Mouse (Mus musculus) lung, embryonic 14.5 days (tissue): ENCODE data around the gene Emc7. TPM values are rescaled to one million over a fixed set of nuclear protein-coding genes. Genes with fewer than 3 reads are reported as not detected.

ENCODE experiments used
- ATAC-seq: fragments of 200-750 bp; cut with Nextera tagmentation; 2 replicates; pipeline ENCODE4 v1.8.0; 2017; ENCODE audit warnings: mild to moderate bottlenecking, moderate TSS enrichment, moderate library complexity; ENCODE audit not compliant: insufficient read depth
- DNase-seq: peaks from one replicate; pipeline ENCODE4 v3.0.0-alpha.2; 2015
- H3K27ac ChIP-seq: fragments of 300-500 bp; sonication (generic); 2 replicates; pipeline ENCODE4 v1.5.1; 2014; ENCODE audit warnings: low read depth, mild to moderate bottlenecking, moderate library complexity
- H3K27me3 ChIP-seq: fragments of 300-500 bp; sonication (generic); 2 replicates; pipeline ENCODE4 v1.6.1; 2014; ENCODE audit warnings: low read length, control low read depth; ENCODE audit not compliant: insufficient read depth
- H3K36me3 ChIP-seq: fragments of 300-500 bp; sonication (generic); 2 replicates; pipeline ENCODE4 v1.6.1; 2014; ENCODE audit warnings: control low read depth; ENCODE audit not compliant: insufficient read depth
- H3K4me1 ChIP-seq: fragments of 300-500 bp; sonication (generic); 2 replicates; pipeline ENCODE4 v1.6.1; 2014; ENCODE audit warnings: antibody characterized with exemption, control low read depth; ENCODE audit not compliant: insufficient read depth
- H3K4me2 ChIP-seq: fragments of 300-500 bp; sonication (generic); 2 replicates; pipeline ENCODE4 v1.6.1; 2014; ENCODE audit warnings: mild to moderate bottlenecking
- H3K4me3 ChIP-seq: fragments of 300-500 bp; sonication (generic); 2 replicates; pipeline ENCODE4 v1.5.1; 2014; ENCODE audit warnings: low read depth, low read length
- H3K9ac ChIP-seq: fragments of 300-500 bp; sonication (generic); 2 replicates; pipeline ENCODE4 v1.6.1; 2014
- H3K9me3 ChIP-seq: fragments of 300-500 bp; sonication (generic); 2 replicates; pipeline ENCODE4 v1.6.1; 2016; ENCODE audit warnings: low read depth, low read length, control low read depth
- CTCF ChIP-seq: IDR thresholded peaks from 2 replicates; pipeline ENCODE4 v1.5.1; 2016; ENCODE audit warnings: antibody characterized with exemption, low read depth
- WGBS: fragments of 180-500 bp; shearing (Covaris S2); extraction: QIAGEN DNeasy Blood & Tissue Kit; methylation state at CpG from one replicate; pipeline ENCODE4 v1.1.7; 2014; 5-methylcytosine and 5-hydroxymethylcytosine counted together
- polyA plus RNA-seq: library from polyadenylated mRNA; unstranded; fragments of >200 nt; fragmentation: Nextera tagmentation; extraction: Ambion mirVana; gene quantifications from 2 replicates; pipeline ENCODE4 v1.2.1, GENCODE M21; 2014

The Emc7 gene
- polyA plus RNA-seq, 1 experiment from 2014 or later = 15.8 TPM

GRCm38 (mm10) chr2:112492431-112492855 is 37.6 kb downstream of the Emc7 start:
- no peaks in the 10 kb centered on the region for H3K9me3 ChIP-seq
- no peaks in the 10 kb centered on the region for H3K36me3 ChIP-seq
- peak overlapping the region; percentile 84 for H3K4me2 ChIP-seq
- H3K4me3 ChIP-seq = peak overlapping the region; percentile 71
- 8% methylated on average over 9 of the region's 9 CpGs for WGBS
- H3K27me3 ChIP-seq = no peaks in the 10 kb centered on the region
- DNase-seq (peak; percentile 62), ATAC-seq (peak; percentile 6)
- peak overlapping the region; percentile 99 for H3K27ac ChIP-seq
- H3K4me1 ChIP-seq = no peaks in the 10 kb centered on the region
- no peak for TF ChIP-seq CTCF
- H3K9ac ChIP-seq = peak overlapping the region; percentile 97

GRCm38 (mm10) chr2:112492856-112493538 is 38.2 kb downstream of the Emc7 start, which contains the start of gene Aven:
Gene Aven (plus strand): TSS chr2:112492964.
- no peaks in the 10 kb centered on the region for H3K36me3 ChIP-seq
- peak within 1 kb of the TSS; percentile 71 for H3K4me3 ChIP-seq
- peak within 1 kb of the TSS; percentile 84 for H3K4me2 ChIP-seq
- peak; percentile 89 for DNase-seq
- no peaks in the 10 kb centered on the region for H3K4me1 ChIP-seq
- no peaks in the 10 kb centered on the region for H3K27me3 ChIP-seq
- ATAC-seq = peak; percentile 96
- H3K9ac ChIP-seq = peak within 1 kb of the TSS; percentile 97
- no peak for TF ChIP-seq CTCF
- under 1% methylated on average over 72 of the region's 87 CpGs for WGBS
- H3K9me3 ChIP-seq = no peaks in the 10 kb centered on the region
- H3K27ac ChIP-seq = peak within 1 kb of the TSS; percentile 99

GRCm38 (mm10) chr2:112493539-112494260 is 38.9 kb downstream of the Emc7 start:
- 36% methylated on average over 11 of the region's 11 CpGs for WGBS
- DNase-seq (peak; percentile 56), ATAC-seq (peak; percentile 12; the same call in 1 of the 2 replicates)

GRCm38 (mm10) chr2:112497851-112498250 is 43.1 kb downstream of the Emc7 start:
- no peaks in the 10 kb centered on the region for H3K27me3 ChIP-seq
- no peaks in the 10 kb centered on the region for H3K9me3 ChIP-seq
- H3K4me3 ChIP-seq = no peak overlapping the region
- no peaks in the 10 kb centered on the region for H3K4me1 ChIP-seq
- no peak overlapping the region for H3K27ac ChIP-seq
- 64% methylated on average over 7 of the region's 7 CpGs for WGBS
- DNase-seq (no peak), ATAC-seq (no peak)
- no peak overlapping the region for H3K9ac ChIP-seq
- no peaks in the 10 kb centered on the region for H3K36me3 ChIP-seq
- H3K4me2 ChIP-seq = no peak overlapping the region
- no peak for TF ChIP-seq CTCF

More at GRCm38 (mm10) chr2:112493539-112494260, 38.9 kb downstream of the Emc7 start:
- H3K9me3 ChIP-seq = no peaks in the 10 kb centered on the region
- H3K36me3 ChIP-seq = no peaks in the 10 kb centered on the region
- H3K4me1 ChIP-seq = no peaks in the 10 kb centered on the region
- H3K27ac ChIP-seq = peak overlapping the region; percentile 99
- H3K27me3 ChIP-seq = no peaks in the 10 kb centered on the region
- peak overlapping the region; percentile 71 for H3K4me3 ChIP-seq
- TF ChIP-seq CTCF = no peak
- peak overlapping the region; percentile 84 for H3K4me2 ChIP-seq
- H3K9ac ChIP-seq = peak overlapping the region; percentile 97

GRCm38 (mm10) chr2:112501209-112501608 is 46.4 kb downstream of the Emc7 start:
- Histone ChIP-seq H3K36me3 (no peaks in the 10 kb centered on the region), H3K4me3 (no peak overlapping the region), H3K27ac (no peak overlapping the region), H3K27me3 (no peaks in the 10 kb centered on the region), H3K9ac (no peak overlapping the region), H3K9me3 (no peaks in the 10 kb centered on the region), H3K4me2 (no peak overlapping the region), H3K4me1 (no peaks in the 10 kb centered on the region)
- peak; percentile 96 for ATAC-seq
- WGBS = 2% methylated on average over 6 of the region's 6 CpGs
- TF ChIP-seq CTCF = peak; percentile 72
- peak; percentile 88 for DNase-seq

- TF ChIP-seq CTCF = no peak
- DNase-seq = peak; percentile 16
- no peak for ATAC-seq
- no peak overlapping the region for H3K27ac ChIP-seq
- H3K9me3 ChIP-seq = no peaks in the 10 kb centered on the region
- no peak overlapping the region for H3K9ac ChIP-seq
- H3K36me3 ChIP-seq = no peaks in the 10 kb centered on the region
- no peak overlapping the region for H3K4me3 ChIP-seq
- no peaks in the 10 kb centered on the region for H3K4me1 ChIP-seq
- 41% methylated on average over 6 of the region's 6 CpGs for WGBS
- H3K4me2 ChIP-seq = no peak overlapping the region
- H3K27me3 ChIP-seq = no peaks in the 10 kb centered on the region
Measured at GRCm38 (mm10) chr2:112503978-112504377, 49.2 kb downstream of the Emc7 start.

- Histone ChIP-seq H3K9ac (no peak overlapping the region), H3K4me2 (no peak overlapping the region), H3K4me1 (no peaks in the 10 kb centered on the region), H3K9me3 (no peaks in the 10 kb centered on the region), H3K4me3 (no peak overlapping the region), H3K36me3 (no peaks in the 10 kb centered on the region), H3K27me3 (no peaks in the 10 kb centered on the region), H3K27ac (no peak overlapping the region)
- ATAC-seq (no peak), DNase-seq (no peak)
- TF ChIP-seq CTCF = no peak
- WGBS = 60% methylated on average over 5 of the region's 5 CpGs
Measured at GRCm38 (mm10) chr2:112506841-112507435, 52.1 kb downstream of the Emc7 start.
